Mouse (Mus musculus) cortical plate, adult 2 months (tissue): ENCODE measurements around the gene Slc13a4.

Source experiments
- CTCF ChIP-seq: fragments of 200-500 bp; IDR thresholded peaks from 2 replicates; pipeline ENCODE4 v1.5.1; 2011; ENCODE audit warnings: mild to moderate bottlenecking, control low read depth, low read length; ENCODE audit not compliant: insufficient read depth; ENCODE audit errors: extremely low read depth
- POLR2A ChIP-seq: fragments of 200-500 bp; IDR thresholded peaks from 2 replicates; pipeline ENCODE4 v1.6.1; 2011; ENCODE audit warnings: mild to moderate bottlenecking, low read length, control low read depth; ENCODE audit not compliant: insufficient read depth; ENCODE audit errors: extremely low read depth

- TF ChIP-seq POLR2A (no peak), CTCF (no peak)
Measured at GRCm38 (mm10) chr6:35225696-35226095, 82.2 kb downstream of the Slc13a4 start.
